Mouse (Mus musculus) heart, adult 2 months (tissue): ENCODE data around the gene Trim31.

Source experiments
- CTCF ChIP-seq: fragments of 200-600 bp; IDR thresholded peaks from 2 replicates; pipeline ENCODE4 v1.8.1; 2022; ENCODE audit warnings: antibody characterized with exemption, mild to moderate bottlenecking, moderate library complexity
- EP300 ChIP-seq: fragments of 200-500 bp; IDR thresholded peaks from 2 replicates; pipeline ENCODE4 v1.6.1; 2011; ENCODE audit warnings: low read depth, low read length, control low read depth; ENCODE audit not compliant: insufficient read depth
- POLR2A ChIP-seq: fragments of 200-500 bp; IDR thresholded peaks from 2 replicates; pipeline ENCODE4 v1.6.1; 2011; ENCODE audit warnings: mild to moderate bottlenecking, low read depth, low read length, control low read depth; ENCODE audit not compliant: insufficient read depth

GRCm38 (mm10) chr17:36938056-36938455 lies 40.1 kb downstream of the Trim31 start:
- TF ChIP-seq CTCF (no peak), POLR2A (no peak), EP300 (no peak)
